ENCODE assay signal across 22 mouse cellular contexts in the genomic region with DNA sequence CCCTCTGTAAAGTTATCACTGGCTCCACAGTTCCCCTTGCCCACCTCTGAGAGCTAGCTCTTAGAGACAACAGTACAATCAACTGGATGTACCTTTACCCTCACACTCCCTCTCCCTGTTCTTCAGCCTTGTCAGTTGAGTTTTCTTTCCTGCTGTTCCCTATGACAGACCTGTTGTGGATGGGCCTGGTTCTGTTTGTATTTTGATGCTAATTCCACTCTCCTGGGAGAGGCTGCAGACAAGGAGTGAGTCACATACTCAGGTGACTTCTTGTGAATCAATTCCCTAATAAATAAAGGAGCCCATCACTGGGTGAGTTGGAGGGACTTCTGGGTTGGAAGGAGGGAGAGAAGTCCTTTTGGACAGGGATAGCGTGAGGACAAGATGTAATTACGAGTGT. TPM values are rescaled to one million over a fixed set of nuclear protein-coding genes. Genes with fewer than 3 reads are reported as not detected.
"Had no signal": no experiment of that assay in that cellular context is flagged by ENCODE, and none has a peak within 500 bp of the region (broad histone marks: within the 10 kb centered on the region; RNA-seq: fewer than 3 reads in every experiment).

No protein-coding gene starts in this region.

- DNase-seq: left cerebral cortex, postnatal 4 days; liver; liver, embryonic 13.5 days; liver, postnatal 0 days; lung, adult 18-20 months; lung, adult 2 months; lung, embryonic 14.5 days; lung, postnatal 10 days; lung, postnatal 14 days; lung, postnatal 36 days; lung, postnatal 4 days; midbrain, embryonic 14.5 days had no signal

RNA-seq across cellular contexts. Expression of a gene that starts 5.4 kb away (rescaled TPM):
- total RNA-seq: left cerebral cortex, postnatal 10 days; left cerebral cortex, postnatal 14 days; left cerebral cortex, postnatal 25 days; left cerebral cortex, postnatal 36 days; left cerebral cortex, postnatal 4 days; liver, adult 2 months; megakaryocyte progenitor cell, adult 5-6 weeks; megakaryocyte, adult 5-6 weeks; megakaryocyte-erythroid progenitor cell, adult 5-6 weeks; midbrain, postnatal 0 days; monocyte, adult 5-6 weeks had no signal

RNA-seq across cellular contexts. Expression of a gene that starts 7.2 kb away (rescaled TPM):
- total RNA-seq: left cerebral cortex, postnatal 10 days; left cerebral cortex, postnatal 14 days; left cerebral cortex, postnatal 25 days; left cerebral cortex, postnatal 36 days; left cerebral cortex, postnatal 4 days; liver, adult 2 months; megakaryocyte progenitor cell, adult 5-6 weeks; megakaryocyte, adult 5-6 weeks; megakaryocyte-erythroid progenitor cell, adult 5-6 weeks; midbrain, postnatal 0 days; monocyte, adult 5-6 weeks had no signal

RNA-seq across cellular contexts. Expression of a gene that starts 11.5 kb away (rescaled TPM):
- total RNA-seq: left cerebral cortex, postnatal 10 days; left cerebral cortex, postnatal 14 days; left cerebral cortex, postnatal 25 days; left cerebral cortex, postnatal 36 days; left cerebral cortex, postnatal 4 days; liver, adult 2 months; megakaryocyte progenitor cell, adult 5-6 weeks; megakaryocyte, adult 5-6 weeks; megakaryocyte-erythroid progenitor cell, adult 5-6 weeks; midbrain, postnatal 0 days; monocyte, adult 5-6 weeks had no signal

RNA-seq across cellular contexts. Expression of a gene that starts 17.4 kb away (rescaled TPM):
- total RNA-seq: left cerebral cortex, postnatal 10 days; left cerebral cortex, postnatal 14 days; left cerebral cortex, postnatal 25 days; left cerebral cortex, postnatal 36 days; left cerebral cortex, postnatal 4 days; liver, adult 2 months; megakaryocyte progenitor cell, adult 5-6 weeks; megakaryocyte, adult 5-6 weeks; megakaryocyte-erythroid progenitor cell, adult 5-6 weeks; midbrain, postnatal 0 days; monocyte, adult 5-6 weeks had no signal

RNA-seq across cellular contexts. Expression of a gene that starts 23.9 kb away (rescaled TPM):
- total RNA-seq: left cerebral cortex, postnatal 10 days; left cerebral cortex, postnatal 14 days; left cerebral cortex, postnatal 25 days; left cerebral cortex, postnatal 36 days; left cerebral cortex, postnatal 4 days; liver, adult 2 months; megakaryocyte, adult 5-6 weeks; megakaryocyte-erythroid progenitor cell, adult 5-6 weeks; midbrain, postnatal 0 days; monocyte, adult 5-6 weeks had no signal
